Mouse (Mus musculus) heart, embryonic 13.5 days (tissue): Measurements from ENCODE around the gene Dyx1c1. TPM values are rescaled to one million over a fixed set of nuclear protein-coding genes. Genes with fewer than 3 reads are reported as not detected.

Source experiments
- ATAC-seq: fragments of 200-750 bp; cut with Nextera tagmentation; 2 replicates; pipeline ENCODE4 v1.8.0; 2017; ENCODE audit warnings: moderate TSS enrichment; ENCODE audit not compliant: insufficient number of reproducible peaks, low FRiP score, low TSS enrichment; ENCODE audit errors: extremely low read depth
- H3K27ac ChIP-seq: fragments of 300-500 bp; sonication (generic); replicated peaks from 2 replicates; pipeline ENCODE4 v1.5.1; 2015; ENCODE audit warnings: moderate library complexity, mild to moderate bottlenecking, inconsistent platforms
- H3K27me3 ChIP-seq: fragments of 300-500 bp; sonication (generic); replicated peaks from 2 replicates; pipeline ENCODE4 v1.6.1; 2015; ENCODE audit warnings: mild to moderate bottlenecking, inconsistent platforms
- H3K36me3 ChIP-seq: fragments of 300-500 bp; sonication (generic); 2 replicates; pipeline ENCODE4 v1.6.1; 2015; ENCODE audit warnings: mild to moderate bottlenecking, inconsistent platforms
- H3K4me1 ChIP-seq: fragments of 300-500 bp; sonication (generic); 2 replicates; pipeline ENCODE4 v1.6.1; 2015; ENCODE audit warnings: inconsistent platforms
- H3K4me2 ChIP-seq: fragments of 300-500 bp; sonication (generic); 2 replicates; pipeline ENCODE4 v1.6.1; 2015; ENCODE audit warnings: inconsistent platforms, mild to moderate bottlenecking, moderate library complexity
- H3K4me3 ChIP-seq: fragments of 300-500 bp; sonication (generic); 2 replicates; pipeline ENCODE4 v1.5.1; 2015; ENCODE audit warnings: moderate library complexity, mild to moderate bottlenecking, inconsistent platforms
- H3K9ac ChIP-seq: fragments of 300-500 bp; sonication (generic); 2 replicates; pipeline ENCODE4 v1.6.1; 2015; ENCODE audit warnings: inconsistent platforms, mild to moderate bottlenecking, moderate library complexity
- H3K9me3 ChIP-seq: fragments of 300-500 bp; sonication (generic); 2 replicates; pipeline ENCODE4 v1.6.1; 2016; ENCODE audit warnings: inconsistent platforms
- WGBS: fragments of 180-500 bp; shearing (Covaris S2); methylation state at CpG from one replicate; pipeline ENCODE4 v1.1.7; 2015; ENCODE audit warnings: mixed read lengths; 5-methylcytosine and 5-hydroxymethylcytosine counted together
- polyA plus RNA-seq: library from polyadenylated mRNA; unstranded; fragments of >200 nt; fragmentation: Nextera tagmentation; extraction: Ambion mirVana; gene quantifications from 2 replicates; pipeline ENCODE4 v1.2.1, GENCODE M21; 2015

Dyx1c1 gene
- polyA plus RNA-seq, 1 experiment from 2014 or later = 0.88 TPM

- no peak overlapping the region for H3K27ac ChIP-seq
- no peaks in the 10 kb centered on the region for H3K9me3 ChIP-seq
- H3K9ac ChIP-seq = no peak overlapping the region
- 79% methylated on average over 13 of the region's 13 CpGs for WGBS
- no peak for ATAC-seq
- no peaks in the 10 kb centered on the region for H3K27me3 ChIP-seq
- H3K4me2 ChIP-seq = no peak overlapping the region
- no peaks in the 10 kb centered on the region for H3K4me1 ChIP-seq
- no peak overlapping the region for H3K4me3 ChIP-seq
- H3K36me3 ChIP-seq = peaks cover 24% of the 10 kb centered on the region
Measured at GRCm38 (mm10) chr9:73001314-73002011, 42.9 kb downstream of the Dyx1c1 start.

- no peak for ATAC-seq
- Histone ChIP-seq H3K4me1 (no peaks in the 10 kb centered on the region), H3K36me3 (peaks cover 27% of the 10 kb centered on the region), H3K9ac (no peak overlapping the region), H3K27ac (no peak overlapping the region), H3K4me2 (no peak overlapping the region), H3K27me3 (no peaks in the 10 kb centered on the region), H3K4me3 (no peak overlapping the region), H3K9me3 (no peaks in the 10 kb centered on the region)
- WGBS = 58% methylated on average over 3 of the region's 3 CpGs
Measured at GRCm38 (mm10) chr9:73002177-73002576, 43.6 kb downstream of the Dyx1c1 start.

GRCm38 (mm10) chr9:73004076-73004475, 45.5 kb downstream of the Dyx1c1 start:
- Histone ChIP-seq H3K4me2 (no peak overlapping the region), H3K9ac (no peak overlapping the region), H3K9me3 (no peaks in the 10 kb centered on the region), H3K4me1 (no peaks in the 10 kb centered on the region), H3K4me3 (no peak overlapping the region), H3K27ac (no peak overlapping the region), H3K27me3 (no peaks in the 10 kb centered on the region), H3K36me3 (peaks cover 27% of the 10 kb centered on the region)
- no peak for ATAC-seq
- 73% methylated on average over 8 of the region's 8 CpGs for WGBS

- no peak for ATAC-seq
- H3K4me2 ChIP-seq = no peak overlapping the region
- H3K36me3 ChIP-seq = peaks cover 31% of the 10 kb centered on the region
- no peak overlapping the region for H3K27ac ChIP-seq
- H3K4me1 ChIP-seq = no peaks in the 10 kb centered on the region
- no peaks in the 10 kb centered on the region for H3K9me3 ChIP-seq
- H3K4me3 ChIP-seq = no peak overlapping the region
- WGBS = 75% methylated on average over 6 of the region's 6 CpGs
- no peak overlapping the region for H3K9ac ChIP-seq
- H3K27me3 ChIP-seq = no peaks in the 10 kb centered on the region
Measured at GRCm38 (mm10) chr9:73005106-73005505, 46.5 kb downstream of the Dyx1c1 start.

GRCm38 (mm10) chr9:73006175-73006574, 47.6 kb downstream of the Dyx1c1 start:
- WGBS = 97% methylated on average over 3 of the region's 3 CpGs
- Histone ChIP-seq H3K9ac (no peak overlapping the region), H3K4me3 (no peak overlapping the region), H3K27ac (no peak overlapping the region), H3K4me2 (no peak overlapping the region), H3K36me3 (peaks cover 38% of the 10 kb centered on the region), H3K27me3 (no peaks in the 10 kb centered on the region), H3K4me1 (no peaks in the 10 kb centered on the region), H3K9me3 (no peaks in the 10 kb centered on the region)
- ATAC-seq = no peak

GRCm38 (mm10) chr9:73008384-73008783, 49.8 kb downstream of the Dyx1c1 start:
- H3K27ac ChIP-seq = no peak overlapping the region
- no peaks in the 10 kb centered on the region for H3K27me3 ChIP-seq
- no peak overlapping the region for H3K4me2 ChIP-seq
- H3K36me3 ChIP-seq = peaks cover 54% of the 10 kb centered on the region
- no peaks in the 10 kb centered on the region for H3K9me3 ChIP-seq
- H3K4me3 ChIP-seq = no peak overlapping the region
- H3K4me1 ChIP-seq = no peaks in the 10 kb centered on the region
- 54% methylated on average over 3 of the region's 3 CpGs for WGBS
- ATAC-seq = no peak
- H3K9ac ChIP-seq = no peak overlapping the region

- H3K4me3 ChIP-seq = no peak overlapping the region
- H3K36me3 ChIP-seq = peaks cover 73% of the 10 kb centered on the region
- H3K9ac ChIP-seq = no peak overlapping the region
- no peak overlapping the region for H3K27ac ChIP-seq
- 88% methylated on average over 4 of the region's 4 CpGs for WGBS
- no peak overlapping the region for H3K4me2 ChIP-seq
- no peaks in the 10 kb centered on the region for H3K27me3 ChIP-seq
- H3K4me1 ChIP-seq = no peaks in the 10 kb centered on the region
- no peaks in the 10 kb centered on the region for H3K9me3 ChIP-seq
- ATAC-seq = no peak
Measured at GRCm38 (mm10) chr9:73012629-73013028, 54.0 kb downstream of the Dyx1c1 start.

- no peaks in the 10 kb centered on the region for H3K4me1 ChIP-seq
- no peaks in the 10 kb centered on the region for H3K27me3 ChIP-seq
- no peak for ATAC-seq
- WGBS = 65% methylated on average over 13 of the region's 13 CpGs
- H3K27ac ChIP-seq = no peak overlapping the region
- H3K4me2 ChIP-seq = no peak overlapping the region
- no peak overlapping the region for H3K4me3 ChIP-seq
- peaks cover 93% of the 10 kb centered on the region for H3K36me3 ChIP-seq
- H3K9me3 ChIP-seq = no peaks in the 10 kb centered on the region
- no peak overlapping the region for H3K9ac ChIP-seq
Measured at GRCm38 (mm10) chr9:73014724-73015123, 56.1 kb downstream of the Dyx1c1 start.

GRCm38 (mm10) chr9:73019841-73020240, 61.3 kb downstream of the Dyx1c1 start:
- no peaks in the 10 kb centered on the region for H3K4me1 ChIP-seq

GRCm38 (mm10) chr9:73020566-73021097, 62.0 kb downstream of the Dyx1c1 start:
- 82% methylated on average over 5 of the region's 5 CpGs for WGBS
- H3K9ac ChIP-seq = no peak overlapping the region
- peaks cover 2% of the 10 kb centered on the region for H3K4me1 ChIP-seq
- no peaks in the 10 kb centered on the region for H3K27me3 ChIP-seq
- H3K4me2 ChIP-seq = no peak overlapping the region
- ATAC-seq = no peak
- H3K4me3 ChIP-seq = no peak overlapping the region
- peaks cover 57% of the 10 kb centered on the region for H3K36me3 ChIP-seq
- no peak overlapping the region for H3K27ac ChIP-seq
- H3K9me3 ChIP-seq = no peaks in the 10 kb centered on the region

More at GRCm38 (mm10) chr9:73019841-73020240, 61.3 kb downstream of the Dyx1c1 start:
- Histone ChIP-seq H3K4me3 (no peak overlapping the region), H3K9me3 (no peaks in the 10 kb centered on the region), H3K27me3 (no peaks in the 10 kb centered on the region), H3K36me3 (peaks cover 62% of the 10 kb centered on the region), H3K27ac (no peak overlapping the region), H3K9ac (no peak overlapping the region), H3K4me2 (no peak overlapping the region)
- WGBS = 87% methylated on average over 10 of the region's 10 CpGs
- ATAC-seq = no peak
